Mouse (Mus musculus) midbrain, embryonic 16.5 days (tissue): Measurements from ENCODE around the gene Qrich1. TPM values are rescaled to one million over a fixed set of nuclear protein-coding genes. Genes with fewer than 3 reads are reported as not detected.
A peak's percentile ranks its signal among the peaks of the same experiment; 100 is the strongest.

ENCODE experiments used
- ATAC-seq: fragments of 200-750 bp; cut with Nextera tagmentation; 2 replicates; pipeline ENCODE4 v1.8.0; 2017; ENCODE audit warnings: moderate TSS enrichment
- H3K27ac ChIP-seq: fragments of 300-500 bp; sonication (generic); 2 replicates; pipeline ENCODE4 v1.5.1; 2014; ENCODE audit warnings: mild to moderate bottlenecking, low read length, mixed read lengths
- H3K27me3 ChIP-seq: fragments of 300-500 bp; sonication (generic); 2 replicates; pipeline ENCODE4 v1.6.1; 2014; ENCODE audit warnings: low read depth, low read length, mixed read lengths; ENCODE audit not compliant: control insufficient read depth, insufficient read depth
- H3K36me3 ChIP-seq: fragments of 300-500 bp; sonication (generic); 2 replicates; pipeline ENCODE4 v1.6.1; 2014; ENCODE audit warnings: mild to moderate bottlenecking, low read length, moderate library complexity, mixed read lengths; ENCODE audit not compliant: control insufficient read depth, insufficient read depth
- H3K4me1 ChIP-seq: fragments of 300-500 bp; sonication (generic); 2 replicates; pipeline ENCODE4 v1.6.1; 2014; ENCODE audit warnings: mild to moderate bottlenecking, low read length, mixed read lengths; ENCODE audit not compliant: control insufficient read depth, insufficient read depth
- H3K4me2 ChIP-seq: fragments of 300-500 bp; sonication (generic); 2 replicates; pipeline ENCODE4 v1.6.1; 2014; ENCODE audit warnings: mild to moderate bottlenecking, low read length, mixed read lengths
- H3K4me3 ChIP-seq: fragments of 300-500 bp; sonication (generic); 2 replicates; pipeline ENCODE4 v1.5.1; 2014; ENCODE audit warnings: low read depth, mild to moderate bottlenecking, low read length, moderate library complexity, mixed read lengths
- H3K9ac ChIP-seq: fragments of 300-500 bp; sonication (generic); 2 replicates; pipeline ENCODE4 v1.6.1; 2014; ENCODE audit warnings: low read depth, low read length, mixed read lengths
- H3K9me3 ChIP-seq: fragments of 300-500 bp; sonication (generic); replicated peaks from 2 replicates; pipeline ENCODE4 v1.6.1; 2014; ENCODE audit warnings: mild to moderate bottlenecking, low read length, mixed read lengths; ENCODE audit not compliant: control insufficient read depth, poor library complexity, severe bottlenecking
- WGBS: fragments of 180-500 bp; shearing (Covaris S2); extraction: QIAGEN DNeasy Blood & Tissue Kit; methylation state at CpG from one replicate; pipeline ENCODE4 v1.1.7; 2014; 5-methylcytosine and 5-hydroxymethylcytosine counted together
- polyA plus RNA-seq: library from polyadenylated mRNA; unstranded; fragments of >200 nt; fragmentation: Nextera tagmentation; extraction: Ambion mirVana; gene quantifications from 2 replicates; pipeline ENCODE4 v1.2.1, GENCODE M21; 2015

Qrich1 gene
- polyA plus RNA-seq, 1 experiment from 2014 or later, result 119 TPM

DNA sequence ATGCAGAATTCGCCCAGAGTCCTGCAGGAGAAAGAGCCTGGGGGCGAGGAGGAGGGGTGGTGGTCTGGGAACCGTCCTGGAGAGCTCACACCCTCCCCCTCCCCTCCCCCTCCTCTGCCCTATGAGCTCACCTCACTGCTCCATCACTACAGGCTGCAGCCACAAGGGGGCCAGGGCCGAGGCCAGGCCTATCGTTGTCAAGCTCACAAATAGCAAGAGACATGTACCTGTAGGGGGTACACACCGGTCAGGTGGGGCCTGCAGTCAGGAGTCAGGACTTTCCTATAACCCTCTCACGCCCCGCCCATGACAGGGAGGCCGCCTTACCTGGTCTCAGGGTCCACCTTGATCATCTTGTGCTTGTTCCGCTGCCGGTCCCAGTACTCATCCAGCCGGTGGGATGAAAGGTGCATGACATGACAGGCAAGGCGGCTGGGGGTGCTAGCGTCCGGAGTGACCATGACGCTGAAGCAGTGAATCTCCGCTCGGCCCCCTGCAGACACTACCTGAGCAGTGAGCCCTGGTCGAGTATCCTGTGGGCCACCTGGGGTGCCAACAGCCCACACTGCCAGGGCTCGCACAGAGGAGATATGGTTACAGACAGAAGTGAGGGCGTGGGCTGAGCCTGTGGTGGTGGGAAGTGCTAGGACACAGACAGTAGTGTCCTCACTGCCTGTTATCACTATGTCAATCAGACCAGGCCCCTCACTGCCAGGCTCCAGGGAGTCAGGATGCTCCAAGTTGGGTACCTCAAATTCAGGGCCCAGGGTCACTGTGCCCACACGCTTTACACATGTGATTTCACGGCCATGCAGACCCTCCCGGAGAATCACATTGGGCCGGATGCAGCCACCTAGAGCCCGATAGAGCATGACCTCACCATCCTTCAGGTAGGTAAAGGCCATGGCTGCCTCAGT is 57.4 kb downstream of the Qrich1 start:
- WGBS, result 54% methylated on average over 26 of the region's 26 CpGs
- no peak for ATAC-seq
- Histone ChIP-seq H3K9me3 (no peaks in the 10 kb centered on the region), H3K4me3 (no peak overlapping the region), H3K27me3 (no peaks in the 10 kb centered on the region), H3K36me3 (peaks cover 39% of the 10 kb centered on the region), H3K9ac (no peak overlapping the region), H3K27ac (no peak overlapping the region), H3K4me1 (peaks cover 55% of the 10 kb centered on the region), H3K4me2 (no peak overlapping the region)

DNA sequence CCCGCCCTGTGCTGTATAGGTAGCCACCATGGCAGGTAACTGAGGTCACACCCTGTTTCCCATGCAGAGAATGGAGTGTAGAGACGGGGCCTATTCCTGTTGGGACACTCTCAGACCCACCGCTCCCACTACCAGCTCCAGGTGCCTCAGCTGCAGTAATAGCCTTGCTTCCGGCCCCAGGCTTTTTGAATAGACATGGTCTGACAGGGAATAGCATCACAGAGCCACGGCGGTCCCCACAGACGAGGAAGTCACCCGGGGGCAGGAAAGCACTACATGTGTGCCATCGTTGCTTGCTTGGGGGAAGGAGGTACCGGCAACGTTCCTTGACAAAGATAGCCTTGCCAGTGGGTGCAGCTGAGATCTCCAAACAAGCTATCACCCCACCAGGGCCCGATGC is 58.3 kb downstream of the Qrich1 start:
- WGBS, result 85% methylated on average over 12 of the region's 12 CpGs
- Histone ChIP-seq H3K9me3 (no peaks in the 10 kb centered on the region), H3K27ac (no peak overlapping the region), H3K4me1 (peaks cover 60% of the 10 kb centered on the region), H3K27me3 (no peaks in the 10 kb centered on the region), H3K4me3 (no peak overlapping the region), H3K4me2 (peak overlapping the region; percentile 15; the same call in 1 of the 2 replicates), H3K36me3 (peaks cover 39% of the 10 kb centered on the region), H3K9ac (no peak overlapping the region)
- ATAC-seq, result no peak

DNA sequence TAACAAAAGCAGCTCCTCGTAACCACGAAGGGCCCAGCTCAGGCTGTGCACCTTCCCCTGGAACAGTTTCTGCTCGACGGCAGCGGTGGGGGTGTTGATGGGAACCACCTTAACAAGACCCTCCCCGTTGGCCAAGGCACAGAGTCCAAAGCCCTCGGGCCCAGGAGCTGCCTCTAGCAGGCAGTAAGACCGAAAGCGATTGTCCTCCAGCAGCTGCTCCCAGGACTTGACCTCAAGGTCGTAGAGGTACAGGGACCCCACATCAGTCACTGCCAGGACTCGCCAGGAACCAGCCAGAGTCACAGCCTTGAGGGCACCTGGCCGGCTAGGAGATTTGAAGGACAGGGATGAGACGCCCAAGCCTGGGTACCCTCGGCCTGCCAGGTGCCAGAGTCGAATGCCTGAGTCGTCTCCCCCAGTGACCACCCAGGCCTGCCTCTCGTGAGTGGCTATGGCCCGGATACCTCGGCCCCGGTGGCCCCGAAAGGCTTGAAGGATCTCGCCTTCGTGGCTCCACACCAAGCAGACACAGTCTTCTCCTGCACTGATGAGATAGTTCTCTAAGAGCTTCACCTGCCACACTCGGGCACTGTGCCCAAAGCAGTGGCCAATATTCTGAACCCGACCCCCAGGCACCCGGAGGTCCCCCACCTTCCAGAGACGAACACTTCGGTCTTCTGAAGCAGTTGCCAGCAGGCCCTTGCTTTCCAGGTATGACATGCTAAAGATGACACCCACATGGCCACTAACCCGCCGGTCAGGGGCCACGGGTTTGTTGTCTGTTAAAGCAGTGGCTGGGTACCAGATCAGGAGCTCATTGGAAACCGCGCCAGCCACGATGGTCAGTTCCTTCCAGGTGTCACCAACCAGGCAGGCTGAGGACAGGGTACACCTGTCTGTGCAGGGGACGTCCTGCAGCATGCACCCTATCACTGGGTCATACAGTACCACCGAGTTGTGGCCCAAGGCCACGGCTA is 59.0 kb downstream of the Qrich1 start:
- 89% methylated on average over 37 of the region's 37 CpGs for WGBS
- Histone ChIP-seq H3K4me2 (peak overlapping the region; percentile 87), H3K4me1 (peaks cover 53% of the 10 kb centered on the region), H3K36me3 (peaks cover 38% of the 10 kb centered on the region), H3K27me3 (no peaks in the 10 kb centered on the region), H3K9me3 (no peaks in the 10 kb centered on the region), H3K27ac (no peak overlapping the region), H3K9ac (no peak overlapping the region), H3K4me3 (no peak overlapping the region)
- ATAC-seq, result no peak

DNA sequence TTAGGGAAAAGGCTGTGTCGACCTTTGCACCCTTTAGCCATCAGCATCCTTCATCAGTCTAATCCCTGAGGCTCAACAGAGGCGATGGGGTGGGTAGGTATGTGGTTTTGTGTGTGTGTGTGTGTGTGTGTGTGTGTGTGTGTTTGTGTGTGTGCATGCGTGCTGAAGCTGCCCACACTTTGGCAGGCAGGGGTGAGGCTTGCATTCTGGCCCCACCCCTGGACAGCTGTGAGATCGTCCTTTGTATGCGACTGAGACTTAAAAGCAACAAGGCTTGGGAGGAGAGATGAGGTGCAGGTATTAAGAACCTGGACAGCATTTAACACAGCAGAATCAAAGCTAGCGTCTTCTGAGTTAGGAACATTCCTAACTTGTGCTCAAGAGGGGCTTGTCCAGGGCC is 60.4 kb downstream of the Qrich1 start:
- Histone ChIP-seq H3K9ac (peak overlapping the region; percentile 98), H3K4me1 (peaks cover 50% of the 10 kb centered on the region), H3K27ac (peak overlapping the region; percentile 33), H3K27me3 (no peaks in the 10 kb centered on the region), H3K9me3 (no peaks in the 10 kb centered on the region), H3K36me3 (peaks cover 27% of the 10 kb centered on the region), H3K4me3 (peak overlapping the region; percentile 84), H3K4me2 (peak overlapping the region; percentile 87)
- WGBS, result 38% methylated on average over 6 of the region's 6 CpGs
- no peak for ATAC-seq

DNA sequence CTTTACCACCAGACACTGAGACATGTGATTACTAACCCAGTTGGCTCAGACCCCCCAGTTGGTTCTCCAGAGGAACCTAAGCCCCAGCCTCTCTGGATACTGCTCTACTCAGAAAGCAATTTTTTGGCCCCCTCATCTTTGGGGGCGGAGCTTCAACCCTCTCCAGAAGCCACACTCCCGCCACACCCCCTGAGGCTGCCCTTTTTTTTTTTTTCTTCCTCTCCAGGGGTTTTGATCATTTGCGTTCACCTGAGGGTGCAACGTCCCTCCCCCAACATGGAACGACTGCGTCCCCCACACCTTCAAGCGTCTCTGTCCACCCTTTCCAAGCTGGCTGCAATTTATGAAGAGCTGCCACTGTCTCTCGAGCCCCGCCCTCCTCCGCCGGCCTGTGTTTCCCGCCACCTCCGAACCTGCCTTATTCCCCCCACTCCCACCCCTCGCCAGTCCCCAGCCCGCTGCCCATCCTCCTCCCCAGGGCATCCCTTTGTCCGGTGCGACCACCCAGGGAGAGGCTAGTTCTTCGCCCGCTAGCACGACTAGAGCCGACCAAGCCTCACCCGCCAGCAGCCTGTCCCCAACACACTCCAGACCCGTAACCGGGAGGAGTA is 61.4 kb downstream of the Qrich1 start:
- WGBS, result under 1% methylated on average over 24 of the region's 24 CpGs

DNA sequence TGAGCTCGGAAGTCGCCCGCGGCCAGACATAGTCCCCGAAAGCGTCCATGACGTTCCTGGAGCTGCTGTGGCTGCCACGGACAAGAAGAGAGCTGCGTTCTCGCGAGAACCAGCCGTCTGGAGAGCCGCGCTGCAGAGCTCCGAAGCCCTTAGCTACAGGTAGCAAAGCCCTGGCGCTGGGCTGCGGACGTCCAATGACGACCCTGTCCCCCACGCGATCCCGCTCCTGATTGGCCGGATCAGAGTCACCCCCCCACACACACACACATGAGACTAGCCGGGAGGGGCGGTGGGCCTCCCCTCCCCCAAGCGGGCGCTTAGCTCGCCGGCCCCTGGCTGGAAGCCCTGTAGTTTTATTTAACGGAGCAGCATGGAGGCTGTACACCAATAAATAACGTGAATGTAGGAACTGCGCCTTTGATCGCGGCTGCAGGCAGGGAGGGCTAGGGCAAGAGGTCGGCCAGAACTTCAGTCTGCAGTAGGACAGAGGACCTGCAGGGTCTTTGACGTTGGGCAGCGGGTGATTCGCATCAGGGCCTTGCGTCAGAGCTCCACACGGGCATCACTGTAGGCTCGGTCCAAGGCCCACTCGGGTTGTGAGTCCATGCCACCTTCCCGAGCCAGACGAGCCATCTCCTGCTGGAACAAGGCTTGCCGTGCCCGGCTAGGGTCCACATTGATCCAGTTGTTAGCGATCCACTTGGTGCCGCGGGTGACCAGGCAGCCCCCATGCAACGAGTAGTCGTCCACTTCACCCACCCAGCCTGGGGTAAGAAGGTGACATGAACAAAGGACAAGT is 62.1 kb downstream of the Qrich1 start, which contains the start of gene Wdr6:
Wdr6 (minus strand) TSS at position 195 of the 799 bp plus-strand sequence.
- Histone ChIP-seq H3K9me3 (no peaks in the 10 kb centered on the region), H3K36me3 (peaks cover 10% of the 10 kb centered on the region), H3K4me1 (peaks cover 47% of the 10 kb centered on the region), H3K27ac (peak within 1 kb of the TSS; percentile 97), H3K9ac (peak within 1 kb of the TSS; percentile 98), H3K27me3 (no peaks in the 10 kb centered on the region), H3K4me3 (peak within 1 kb of the TSS; percentile 84), H3K4me2 (peak within 1 kb of the TSS; percentile 87)
- 3% methylated on average over 51 of the region's 51 CpGs for WGBS
- peak; percentile 97 for ATAC-seq

More for the DNA sequence above, 61.4 kb downstream of the Qrich1 start:
- Histone ChIP-seq H3K9me3 (no peaks in the 10 kb centered on the region), H3K4me3 (peak overlapping the region; percentile 84), H3K9ac (peak overlapping the region; percentile 98), H3K27ac (peak overlapping the region; percentile 97), H3K36me3 (peaks cover 17% of the 10 kb centered on the region), H3K4me2 (peak overlapping the region; percentile 87), H3K4me1 (peaks cover 50% of the 10 kb centered on the region), H3K27me3 (no peaks in the 10 kb centered on the region)
- no peak; the same call in 1 of the 2 replicates for ATAC-seq

DNA sequence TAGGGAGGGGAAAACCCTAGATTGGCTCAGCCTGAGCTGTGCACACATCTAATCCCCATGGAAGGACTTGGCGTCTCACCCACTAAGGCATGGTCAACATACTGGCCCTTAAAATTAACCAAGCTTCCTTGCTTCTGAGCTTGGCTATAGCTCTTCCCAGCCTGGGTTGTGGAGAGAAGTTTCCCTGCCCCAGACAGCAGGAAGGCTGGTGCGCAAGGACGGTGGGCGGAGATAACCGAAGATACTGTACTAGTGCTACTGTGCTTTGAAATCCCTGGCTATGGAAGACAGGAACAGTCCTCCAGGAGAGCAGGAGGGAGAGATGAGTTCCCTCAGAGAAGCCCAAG is 62.7 kb downstream of the Qrich1 start:
- Histone ChIP-seq H3K27me3 (no peaks in the 10 kb centered on the region), H3K9me3 (no peaks in the 10 kb centered on the region), H3K36me3 (peaks cover 9% of the 10 kb centered on the region), H3K4me1 (peaks cover 41% of the 10 kb centered on the region), H3K9ac (peak overlapping the region; percentile 98), H3K4me2 (peak overlapping the region; percentile 87), H3K27ac (peak overlapping the region; percentile 97), H3K4me3 (peak overlapping the region; percentile 84; the same call in 1 of the 2 replicates)
- no peak; the same call in 1 of the 2 replicates for ATAC-seq
- 66% methylated on average over 5 of the region's 5 CpGs for WGBS
